Mouse (Mus musculus): ENCODE results near the gene Gcsh. TPM values are rescaled to one million over a fixed set of nuclear protein-coding genes. Genes with fewer than 3 reads are reported as not detected.

The Gcsh gene
- total and polyA plus RNA-seq, 3 experiments = 9.3 to 50.3 (median 20.2) TPM

GRCm38 (mm10) chr8:116945169-116945910 lies 48.0 kb downstream of the Gcsh start:
- Histone ChIP-seq H3K4me1 (ENCODE audit: insufficient read depth, low read depth, low read length) (peaks cover 58% of the 10 kb centered on the region), H3K9me3 (replicated peaks) (no peaks in the 10 kb centered on the region), H3K36me3 (replicated peaks) (peaks cover 65% of the 10 kb centered on the region), H3K4me3 (ENCODE audit: low read depth, low read length) (peak overlapping the region; percentile 100; the same call in 1 of the 2 replicates), H3K27me3 (ENCODE audit: insufficient read depth, low read length) (no peaks in the 10 kb centered on the region)
- ATAC-seq (ENCODE audit: extremely low read depth, insufficient number of reproducible peaks, low FRiP score, poor library complexity, severe bottlenecking) = peak; percentile 43
- no peak for DNase-seq (ENCODE audit: low spot score)
- TF ChIP-seq POLR2AphosphoS5 (IDR thresholded peaks at IDR 0.05; ENCODE audit: insufficient replicate concordance, low read depth, low read length) (no peak), CTCF (IDR thresholded peaks at IDR 0.05; ENCODE audit: low read depth, low read length) (no peak), GATA2 (IDR thresholded peaks at IDR 0.05; ENCODE audit: borderline replicate concordance, low read depth, low read length) (no peak), GATA1 (IDR thresholded peaks at IDR 0.05; ENCODE audit: borderline replicate concordance, low read length) (no peak), TAL1 (conservative IDR thresholded peaks at IDR 0.05; ENCODE audit: low read depth, low read length) (peak; percentile 65)

GRCm38 (mm10) chr8:116944385-116944696 lies 49.0 kb downstream of the Gcsh start:
- peaks cover 66% of the 10 kb centered on the region for H3K36me3 ChIP-seq (replicated peaks)
- no peaks in the 10 kb centered on the region for H3K9me3 ChIP-seq (replicated peaks)
- TF ChIP-seq TAL1 (conservative IDR thresholded peaks at IDR 0.05; ENCODE audit: low read depth, low read length) (no peak), POLR2AphosphoS5 (IDR thresholded peaks at IDR 0.05; ENCODE audit: insufficient replicate concordance, low read depth, low read length) (no peak), GATA1 (IDR thresholded peaks at IDR 0.05; ENCODE audit: borderline replicate concordance, low read length) (no peak), GATA2 (IDR thresholded peaks at IDR 0.05; ENCODE audit: borderline replicate concordance, low read depth, low read length) (no peak), CTCF (IDR thresholded peaks at IDR 0.05; ENCODE audit: low read depth, low read length) (no peak)
- H3K27me3 ChIP-seq (ENCODE audit: insufficient read depth, low read length) = no peaks in the 10 kb centered on the region
- peak overlapping the region; percentile 100 for H3K4me3 ChIP-seq (ENCODE audit: low read depth, low read length)
- ATAC-seq (ENCODE audit: extremely low read depth, insufficient number of reproducible peaks, low FRiP score, poor library complexity, severe bottlenecking) = no peak
- peaks cover 52% of the 10 kb centered on the region for H3K4me1 ChIP-seq (ENCODE audit: insufficient read depth, low read depth, low read length)
- DNase-seq (ENCODE audit: low spot score) = no peak

GRCm38 (mm10) chr8:116943555-116944384 lies 49.6 kb downstream of the Gcsh start:
- no peaks in the 10 kb centered on the region for H3K9me3 ChIP-seq (replicated peaks)
- H3K4me3 ChIP-seq (ENCODE audit: low read depth, low read length) = peak overlapping the region; percentile 100
- no peak for ATAC-seq (ENCODE audit: extremely low read depth, insufficient number of reproducible peaks, low FRiP score, poor library complexity, severe bottlenecking)
- peaks cover 67% of the 10 kb centered on the region for H3K36me3 ChIP-seq (replicated peaks)
- peak; percentile 39 for DNase-seq (ENCODE audit: low spot score)
- peaks cover 51% of the 10 kb centered on the region for H3K4me1 ChIP-seq (ENCODE audit: insufficient read depth, low read depth, low read length)
- TF ChIP-seq CTCF (IDR thresholded peaks at IDR 0.05; ENCODE audit: low read depth, low read length) (no peak), TAL1 (conservative IDR thresholded peaks at IDR 0.05; ENCODE audit: low read depth, low read length) (no peak), GATA2 (IDR thresholded peaks at IDR 0.05; ENCODE audit: borderline replicate concordance, low read depth, low read length) (no peak), GATA1 (IDR thresholded peaks at IDR 0.05; ENCODE audit: borderline replicate concordance, low read length) (no peak), POLR2AphosphoS5 (IDR thresholded peaks at IDR 0.05; ENCODE audit: insufficient replicate concordance, low read depth, low read length) (no peak)
- H3K27me3 ChIP-seq (ENCODE audit: insufficient read depth, low read length) = no peaks in the 10 kb centered on the region

GRCm38 (mm10) chr8:116943161-116943554 lies 50.2 kb downstream of the Gcsh start, which contains the start of gene Atmin:
Gene Atmin, plus strand, starts transcription at chr8:116943393.
- DNase-seq (ENCODE audit: low spot score) = peak; percentile 89
- ATAC-seq (ENCODE audit: extremely low read depth, insufficient number of reproducible peaks, low FRiP score, poor library complexity, severe bottlenecking) = peak; percentile 18
- peaks cover 49% of the 10 kb centered on the region for H3K4me1 ChIP-seq (ENCODE audit: insufficient read depth, low read depth, low read length)
- no peaks in the 10 kb centered on the region for H3K9me3 ChIP-seq (replicated peaks)
- H3K36me3 ChIP-seq (replicated peaks) = peaks cover 71% of the 10 kb centered on the region
- H3K27me3 ChIP-seq (ENCODE audit: insufficient read depth, low read length) = no peaks in the 10 kb centered on the region
- TF ChIP-seq CTCF (IDR thresholded peaks at IDR 0.05; ENCODE audit: low read depth, low read length) (peak; percentile 36; the same call in 1 of the 2 replicates), TAL1 (conservative IDR thresholded peaks at IDR 0.05; ENCODE audit: low read depth, low read length) (no peak)
- H3K4me3 ChIP-seq (ENCODE audit: low read depth, low read length) = peak within 1 kb of the TSS; percentile 100

- TF ChIP-seq GATA2 (IDR thresholded peaks at IDR 0.05; ENCODE audit: borderline replicate concordance, low read depth, low read length) (no peak), POLR2AphosphoS5 (IDR thresholded peaks at IDR 0.05; ENCODE audit: insufficient replicate concordance, low read depth, low read length) (no peak), TAL1 (conservative IDR thresholded peaks at IDR 0.05; ENCODE audit: low read depth, low read length) (no peak), GATA1 (IDR thresholded peaks at IDR 0.05; ENCODE audit: borderline replicate concordance, low read length) (no peak), CTCF (IDR thresholded peaks at IDR 0.05; ENCODE audit: low read depth, low read length) (no peak)
- Histone ChIP-seq H3K4me3 (ENCODE audit: low read depth, low read length) (no peak overlapping the region), H3K36me3 (replicated peaks) (peaks cover 73% of the 10 kb centered on the region), H3K27me3 (ENCODE audit: insufficient read depth, low read length) (no peaks in the 10 kb centered on the region), H3K9me3 (replicated peaks) (no peaks in the 10 kb centered on the region), H3K4me1 (ENCODE audit: insufficient read depth, low read depth, low read length) (peaks cover 43% of the 10 kb centered on the region)
- ATAC-seq (ENCODE audit: extremely low read depth, insufficient number of reproducible peaks, low FRiP score, poor library complexity, severe bottlenecking) (no peak), DNase-seq (ENCODE audit: low spot score) (no peak)
Measured at GRCm38 (mm10) chr8:116942284-116943058, 50.9 kb downstream of the Gcsh start.

GRCm38 (mm10) chr8:116935506-116935905 lies 57.8 kb downstream of the Gcsh start:
- no peaks in the 10 kb centered on the region for H3K27me3 ChIP-seq (ENCODE audit: insufficient read depth, low read length)
- no peak for TF ChIP-seq GATA1 (IDR thresholded peaks at IDR 0.05; ENCODE audit: borderline replicate concordance, low read length)
- no peaks in the 10 kb centered on the region for H3K4me1 ChIP-seq (ENCODE audit: insufficient read depth, low read depth, low read length)
- peaks cover 99% of the 10 kb centered on the region for H3K36me3 ChIP-seq (replicated peaks)
- H3K9me3 ChIP-seq (replicated peaks) = no peaks in the 10 kb centered on the region
- DNase-seq (ENCODE audit: low spot score) = no peak
- ATAC-seq (ENCODE audit: extremely low read depth, insufficient number of reproducible peaks, low FRiP score, poor library complexity, severe bottlenecking) = no peak
- H3K4me3 ChIP-seq (ENCODE audit: low read depth, low read length) = no peak overlapping the region
